Comparison of ENCODE assay signal across 31 mouse cellular contexts in genomic region chr5:90717937-90718336, GRCm38 (mm10). TPM values are rescaled to one million over a fixed set of nuclear protein-coding genes. Genes with fewer than 3 reads are reported as not detected.
DNase-seq lines count a peak whose midpoint lies in the region; ATAC-seq and TF ChIP-seq lines count a peak whose summit lies in the region.
"Had no signal": no experiment of that assay in that cellular context is flagged by ENCODE, and none has a peak within 500 bp of the region (broad histone marks: within the 10 kb centered on the region; RNA-seq: fewer than 3 reads in every experiment).

No protein-coding gene starts in this region.

- DNase-seq in forebrain, embryonic 11.5 days (ENCODE audit: low spot score) = no peak
- DNase-seq in hindbrain, embryonic 11.5 days (ENCODE audit: low spot score) = no peak
- no peak for DNase-seq in midbrain, postnatal 0 days (ENCODE audit: low spot score)
- DNase-seq in midbrain, embryonic 10.5 days (ENCODE audit: low spot score) = no peak
- DNase-seq in retina, embryonic 14.5 days (ENCODE audit: low spot score) = no peak
- DNase-seq: adrenal gland, adult 2 months; adrenal gland, postnatal 14 days; B cell, adult 2 months; cerebellum, adult 11-12 months; cerebellum, adult 8-10 months; cerebellum, postnatal 10 days; cerebellum, postnatal 36 days; gastrocnemius, postnatal 25 days; heart, adult 2 months; heart, postnatal 14 days; heart, postnatal 4 days; kidney, adult 18-20 months had no signal

- peak; percentile 38; the same call in 1 of the 2 replicates for ATAC-seq in forebrain, embryonic 16.5 days
- no peak for ATAC-seq in forebrain, embryonic 11.5 days (replicated peaks; ENCODE audit: low FRiP score)
- ATAC-seq in hindbrain, embryonic 16.5 days = peak; percentile 45
- no peak for ATAC-seq in hindbrain, embryonic 11.5 days (ENCODE audit: low FRiP score)
- ATAC-seq in midbrain, postnatal 0 days (ENCODE audit: low FRiP score) = peak; percentile 49; the same call in 1 of the 2 replicates
- ATAC-seq in granulocyte monocyte progenitor cell, adult 5-6 weeks (replicated peaks; ENCODE audit: poor library complexity, severe bottlenecking) = peak; percentile 27
- ATAC-seq: forebrain, embryonic 15.5 days; inflammation-experienced regulatory T-cells, adult 6 months; intestine, embryonic 16.5 days had no signal

- no peaks in the 10 kb centered on the region for H3K4me1 ChIP-seq in forebrain, embryonic 16.5 days (replicated peaks; ENCODE audit: control insufficient read depth, insufficient read depth, low read length)
- no peaks in the 10 kb centered on the region for H3K4me1 ChIP-seq in forebrain, embryonic 11.5 days (replicated peaks; ENCODE audit: control insufficient read depth, insufficient read depth, low read length)
- no peaks in the 10 kb centered on the region for H3K4me1 ChIP-seq in hindbrain, embryonic 16.5 days (ENCODE audit: control insufficient read depth, insufficient read depth, low read depth, low read length)
- no peaks in the 10 kb centered on the region for H3K4me1 ChIP-seq in hindbrain, embryonic 11.5 days (replicated peaks; ENCODE audit: control insufficient read depth, insufficient read depth, low read length)
- H3K4me1 ChIP-seq in midbrain, postnatal 0 days (ENCODE audit: insufficient read depth, low read length) = no peaks in the 10 kb centered on the region
- no peaks in the 10 kb centered on the region for H3K4me1 ChIP-seq in midbrain, embryonic 10.5 days
- H3K4me1 ChIP-seq: forebrain, embryonic 10.5 days; forebrain, embryonic 15.5 days; heart, embryonic 10.5 days; heart, embryonic 13.5 days; hindbrain, embryonic 15.5 days had no signal

- H3K27ac ChIP-seq in forebrain, embryonic 16.5 days (ENCODE audit: low read length) = no peak overlapping the region
- no peak overlapping the region for H3K27ac ChIP-seq in forebrain, embryonic 11.5 days (ENCODE audit: low read depth, low read length)
- H3K27ac ChIP-seq in hindbrain, embryonic 16.5 days (ENCODE audit: low read depth, low read length) = no peak overlapping the region
- H3K27ac ChIP-seq in hindbrain, embryonic 11.5 days (ENCODE audit: low read depth, low read length) = no peak overlapping the region
- H3K27ac ChIP-seq in midbrain, postnatal 0 days (ENCODE audit: low read depth, low read length) = no peak overlapping the region
- no peak overlapping the region for H3K27ac ChIP-seq in midbrain, embryonic 10.5 days (replicated peaks)
- H3K27ac ChIP-seq: forebrain, embryonic 10.5 days; forebrain, embryonic 15.5 days; heart, adult 2 months; heart, embryonic 10.5 days; heart, embryonic 13.5 days; hindbrain, embryonic 15.5 days had no signal

- H3K36me3 ChIP-seq in forebrain, embryonic 16.5 days (ENCODE audit: control insufficient read depth, insufficient read depth) = no peaks in the 10 kb centered on the region
- no peaks in the 10 kb centered on the region for H3K36me3 ChIP-seq in forebrain, embryonic 11.5 days (ENCODE audit: control insufficient read depth, insufficient read depth, low read length)
- no peaks in the 10 kb centered on the region for H3K36me3 ChIP-seq in hindbrain, embryonic 16.5 days (ENCODE audit: control insufficient read depth, insufficient read depth, low read length)
- no peaks in the 10 kb centered on the region for H3K36me3 ChIP-seq in hindbrain, embryonic 11.5 days (ENCODE audit: control insufficient read depth, insufficient read depth, low read length)
- no peaks in the 10 kb centered on the region for H3K36me3 ChIP-seq in midbrain, postnatal 0 days (ENCODE audit: insufficient read depth, low read length)
- H3K36me3 ChIP-seq in midbrain, embryonic 10.5 days = no peaks in the 10 kb centered on the region
- H3K36me3 ChIP-seq: forebrain, embryonic 10.5 days; forebrain, embryonic 15.5 days; G1E; heart, embryonic 10.5 days; heart, embryonic 13.5 days; hindbrain, embryonic 15.5 days had no signal

- no peaks in the 10 kb centered on the region for H3K9me3 ChIP-seq in forebrain, embryonic 16.5 days (ENCODE audit: control insufficient read depth, low read length)
- H3K9me3 ChIP-seq in forebrain, embryonic 11.5 days (ENCODE audit: control insufficient read depth, low read length) = no peaks in the 10 kb centered on the region
- no peaks in the 10 kb centered on the region for H3K9me3 ChIP-seq in hindbrain, embryonic 16.5 days (ENCODE audit: control insufficient read depth, low read length)
- H3K9me3 ChIP-seq in hindbrain, embryonic 11.5 days (ENCODE audit: control insufficient read depth, low read length) = no peaks in the 10 kb centered on the region
- H3K9me3 ChIP-seq in midbrain, postnatal 0 days (ENCODE audit: low read length) = no peaks in the 10 kb centered on the region
- H3K9me3 ChIP-seq in midbrain, embryonic 10.5 days (replicated peaks) = no peaks in the 10 kb centered on the region
- H3K9me3 ChIP-seq: forebrain, embryonic 10.5 days; forebrain, embryonic 15.5 days; G1E; heart, embryonic 10.5 days; heart, embryonic 13.5 days; hindbrain, embryonic 15.5 days had no signal

- H3K9ac ChIP-seq in forebrain, embryonic 16.5 days (replicated peaks; ENCODE audit: low read depth, low read length) = no peak overlapping the region
- no peak overlapping the region for H3K9ac ChIP-seq in forebrain, embryonic 11.5 days (ENCODE audit: low read length)
- no peak overlapping the region for H3K9ac ChIP-seq in hindbrain, embryonic 16.5 days (ENCODE audit: low read depth, low read length)
- no peak overlapping the region for H3K9ac ChIP-seq in hindbrain, embryonic 11.5 days (ENCODE audit: low read depth, low read length)
- no peak overlapping the region for H3K9ac ChIP-seq in midbrain, postnatal 0 days (replicated peaks; ENCODE audit: low read length, poor library complexity, severe bottlenecking)
- H3K9ac ChIP-seq: forebrain, embryonic 15.5 days; heart, embryonic 13.5 days; hindbrain, embryonic 15.5 days had no signal

- WGBS in forebrain, embryonic 16.5 days = 90% methylated on average over 1 of the region's 1 CpGs
- WGBS in forebrain, embryonic 11.5 days = 81% methylated on average over 1 of the region's 1 CpGs
- WGBS in hindbrain, embryonic 16.5 days = 82% methylated on average over 1 of the region's 1 CpGs
- WGBS in hindbrain, embryonic 11.5 days = 92% methylated on average over 1 of the region's 1 CpGs
- 71% methylated on average over 1 of the region's 1 CpGs for WGBS in midbrain, postnatal 0 days
- 98% methylated on average over 1 of the region's 1 CpGs for WGBS in midbrain, embryonic 10.5 days

- TF ChIP-seq CTCF in midbrain, postnatal 0 days (IDR thresholded peaks at IDR 0.05) = no peak

- no peak overlapping the region for H3K4me3 ChIP-seq in forebrain, embryonic 16.5 days (replicated peaks; ENCODE audit: low read length)
- H3K4me3 ChIP-seq in forebrain, embryonic 11.5 days (ENCODE audit: low read depth, low read length) = no peak overlapping the region
- no peak overlapping the region for H3K4me3 ChIP-seq in hindbrain, embryonic 16.5 days (ENCODE audit: low read length)
- no peak overlapping the region for H3K4me3 ChIP-seq in hindbrain, embryonic 11.5 days (ENCODE audit: low read depth, low read length)
- H3K4me3 ChIP-seq in midbrain, postnatal 0 days (ENCODE audit: low read depth, low read length) = no peak overlapping the region
- no peak overlapping the region for H3K4me3 ChIP-seq in midbrain, embryonic 10.5 days
- H3K4me3 ChIP-seq: forebrain, embryonic 10.5 days; forebrain, embryonic 15.5 days; heart, adult 2 months; heart, embryonic 10.5 days; heart, embryonic 13.5 days; hindbrain, embryonic 15.5 days had no signal

- H3K27me3 ChIP-seq in forebrain, embryonic 16.5 days (replicated peaks; ENCODE audit: control insufficient read depth, insufficient read depth, low read length) = no peaks in the 10 kb centered on the region
- H3K27me3 ChIP-seq in forebrain, embryonic 11.5 days (ENCODE audit: control insufficient read depth, insufficient read depth, low read length) = no peaks in the 10 kb centered on the region
- no peaks in the 10 kb centered on the region for H3K27me3 ChIP-seq in hindbrain, embryonic 16.5 days (replicated peaks; ENCODE audit: control insufficient read depth, insufficient read depth, low read length)
- H3K27me3 ChIP-seq in hindbrain, embryonic 11.5 days (ENCODE audit: control insufficient read depth, insufficient read depth, low read length) = no peaks in the 10 kb centered on the region
- no peaks in the 10 kb centered on the region for H3K27me3 ChIP-seq in midbrain, postnatal 0 days (ENCODE audit: insufficient read depth, low read length)
- no peaks in the 10 kb centered on the region for H3K27me3 ChIP-seq in midbrain, embryonic 10.5 days (ENCODE audit: low read depth, poor library complexity, severe bottlenecking)
- H3K27me3 ChIP-seq: CH12.LX; forebrain, embryonic 15.5 days; heart, embryonic 13.5 days; hindbrain, embryonic 15.5 days had no signal

- H3K4me2 ChIP-seq in forebrain, embryonic 16.5 days (ENCODE audit: low read length) = no peak overlapping the region
- no peak overlapping the region for H3K4me2 ChIP-seq in forebrain, embryonic 11.5 days (ENCODE audit: low read depth, low read length, severe bottlenecking)
- H3K4me2 ChIP-seq in hindbrain, embryonic 16.5 days (ENCODE audit: low read length) = no peak overlapping the region
- no peak overlapping the region for H3K4me2 ChIP-seq in hindbrain, embryonic 11.5 days (replicated peaks; ENCODE audit: low read depth, low read length)
- H3K4me2 ChIP-seq in midbrain, postnatal 0 days (ENCODE audit: low read depth, low read length, poor library complexity, severe bottlenecking) = no peak overlapping the region
- H3K4me2 ChIP-seq: forebrain, embryonic 15.5 days; heart, embryonic 13.5 days; hindbrain, embryonic 15.5 days had no signal

RNA-seq across cellular contexts. Expression of gene Cxcl5, which starts 41.2 kb away (rescaled TPM):
- 0.12 and 0.14 TPM in 2 replicates for polyA plus RNA-seq in forebrain, embryonic 16.5 days (2015; fragmentation: Nextera tagmentation; extraction: Ambion mirVana)
- polyA plus RNA-seq in forebrain, embryonic 11.5 days (2014; fragmentation: Nextera tagmentation; extraction: Ambion mirVana) = 0.17 TPM in 1 of 2 replicates, not detected in the other
- 0.29 and 0.61 TPM in 2 replicates for polyA plus RNA-seq in hindbrain, embryonic 16.5 days (2015; fragmentation: Nextera tagmentation; extraction: Ambion mirVana)
- 0.13 and 0.17 TPM in 2 replicates for polyA plus RNA-seq in hindbrain, embryonic 11.5 days (2014; fragmentation: Nextera tagmentation; extraction: Ambion mirVana)
- total RNA-seq in midbrain, postnatal 0 days (2014; rRNA removed) = not detected in 2 replicates
- 0.25 and 0.28 TPM in 2 replicates for polyA plus RNA-seq in midbrain, postnatal 0 days (2015; fragmentation: Nextera tagmentation; extraction: Ambion mirVana)
- 0.07 TPM in 1 of 2 replicates, not detected in the other for polyA plus RNA-seq in midbrain, embryonic 10.5 days (2016; fragmentation: Nextera tagmentation; extraction: Ambion mirVana)
- not detected in 2 replicates for total RNA-seq in granulocyte monocyte progenitor cell, adult 5-6 weeks (2014; fragmentation: Nextera tagmentation)
- total RNA-seq in granulocyte monocyte progenitor cell, adult 5-6 weeks (2017) = not detected in 2 replicates
- total RNA-seq: adrenal gland, adult 2 months; adrenal gland, postnatal 14 days; adrenal gland, postnatal 4 days; CH12.LX; G1E; gastrocnemius, adult 8-10 months; gastrocnemius, postnatal 25 days; heart, postnatal 4 days had no signal
- polyA plus RNA-seq: adrenal gland, adult 2 months; G1E; inflammation-experienced regulatory T-cells, adult 6 months had no signal

RNA-seq across cellular contexts. Expression of gene Ppbp, which starts 50.4 kb away (rescaled TPM):
- polyA plus RNA-seq in forebrain, embryonic 16.5 days (2015; fragmentation: Nextera tagmentation; extraction: Ambion mirVana) = 0.79 and 1.4 TPM in 2 replicates
- 15.5 and 15.9 TPM in 2 replicates for polyA plus RNA-seq in forebrain, embryonic 11.5 days (2014; fragmentation: Nextera tagmentation; extraction: Ambion mirVana)
- 0.77 and 0.85 TPM in 2 replicates for polyA plus RNA-seq in hindbrain, embryonic 16.5 days (2015; fragmentation: Nextera tagmentation; extraction: Ambion mirVana)
- polyA plus RNA-seq in hindbrain, embryonic 11.5 days (2014; fragmentation: Nextera tagmentation; extraction: Ambion mirVana) = 20.7 and 21.4 TPM in 2 replicates
- 0.28 TPM in 1 of 2 replicates, not detected in the other for total RNA-seq in midbrain, postnatal 0 days (2014; rRNA removed)
- 0.19 and 0.61 TPM in 2 replicates for polyA plus RNA-seq in midbrain, postnatal 0 days (2015; fragmentation: Nextera tagmentation; extraction: Ambion mirVana)
- 7.3 and 9.7 TPM in 2 replicates for polyA plus RNA-seq in midbrain, embryonic 10.5 days (2016; fragmentation: Nextera tagmentation; extraction: Ambion mirVana)
- total RNA-seq in granulocyte monocyte progenitor cell, adult 5-6 weeks (2014; fragmentation: Nextera tagmentation) = not detected in 2 replicates
- total RNA-seq in granulocyte monocyte progenitor cell, adult 5-6 weeks (2017) = not detected in 2 replicates
- total RNA-seq: CH12.LX had no signal

RNA-seq across cellular contexts. Expression of gene Pf4, which starts 54.3 kb away (rescaled TPM):
- polyA plus RNA-seq in forebrain, embryonic 16.5 days (2015; fragmentation: Nextera tagmentation; extraction: Ambion mirVana) = 27.8 and 43.3 TPM in 2 replicates
- polyA plus RNA-seq in forebrain, embryonic 11.5 days (2014; fragmentation: Nextera tagmentation; extraction: Ambion mirVana) = 61.3 and 65.9 TPM in 2 replicates
- polyA plus RNA-seq in hindbrain, embryonic 16.5 days (2015; fragmentation: Nextera tagmentation; extraction: Ambion mirVana) = 42.5 and 48.5 TPM in 2 replicates
- 85.5 and 91.8 TPM in 2 replicates for polyA plus RNA-seq in hindbrain, embryonic 11.5 days (2014; fragmentation: Nextera tagmentation; extraction: Ambion mirVana)
- total RNA-seq in midbrain, postnatal 0 days (2014; rRNA removed) = 32.1 and 33.3 TPM in 2 replicates
- 59.6 and 60.6 TPM in 2 replicates for polyA plus RNA-seq in midbrain, postnatal 0 days (2015; fragmentation: Nextera tagmentation; extraction: Ambion mirVana)
- 51.4 and 74.2 TPM in 2 replicates for polyA plus RNA-seq in midbrain, embryonic 10.5 days (2016; fragmentation: Nextera tagmentation; extraction: Ambion mirVana)
- 5.8 TPM in 1 of 2 replicates, not detected in the other for total RNA-seq in granulocyte monocyte progenitor cell, adult 5-6 weeks (2014; fragmentation: Nextera tagmentation)
- total RNA-seq in granulocyte monocyte progenitor cell, adult 5-6 weeks (2017) = 2.4 and 6.6 TPM in 2 replicates
- total RNA-seq: CH12.LX had no signal
- polyA plus RNA-seq: inflammation-experienced regulatory T-cells, adult 6 months had no signal

Comparison
In these comparisons a context has a peak if more than half of its experiments do, and no peak if none do; other contexts are left out.
1. ATAC-seq: peak in forebrain, embryonic 16.5 days (single experiment), hindbrain, embryonic 16.5 days (single experiment), midbrain, postnatal 0 days (single experiment) and granulocyte monocyte progenitor cell, adult 5-6 weeks (single experiment); none in forebrain, embryonic 11.5 days (single experiment) and hindbrain, embryonic 11.5 days (single experiment).